Mouse (Mus musculus) brain, embryonic 14.5 days (tissue): ENCODE data around the gene Pim1.

Source experiments
- CTCF ChIP-seq: fragments of 200-500 bp; IDR thresholded peaks from 2 replicates; pipeline ENCODE4 v1.5.1; 2012; ENCODE audit warnings: inconsistent platforms, mild to moderate bottlenecking, moderate library complexity, borderline replicate concordance; ENCODE audit not compliant: insufficient read depth, insufficient read length; ENCODE audit errors: extremely low read depth
- POLR2A ChIP-seq: fragments of 200-500 bp; IDR thresholded peaks from 2 replicates; pipeline ENCODE4 v1.6.1; 2012; ENCODE audit warnings: mild to moderate bottlenecking, inconsistent platforms, borderline replicate concordance; ENCODE audit not compliant: poor library complexity, insufficient read depth, insufficient read length, severe bottlenecking; ENCODE audit errors: extremely low read depth

- TF ChIP-seq POLR2A (no peak), CTCF (no peak)
Measured at GRCm38 (mm10) chr17:29474036-29474435, 16.5 kb upstream of the Pim1 start.
